Mouse (Mus musculus) embryonic facial prominence, embryonic 11.5 days (tissue): ENCODE measurements at regions not wholly inside any gene's neighbourhood (a gene's known extent, or its start where the extent isn't known, plus 50 kb on each side); places are given as distances from the start of the nearest gene placed in this dataset.
A peak's percentile ranks its signal among the peaks of the same experiment; 100 is the strongest.

Experiments
- ATAC-seq: fragments of 200-750 bp; cut with Nextera tagmentation; replicated peaks from 2 replicates; pipeline ENCODE4 v1.8.0; 2017; ENCODE audit warnings: low read depth; ENCODE audit not compliant: insufficient number of reproducible peaks, low FRiP score, low TSS enrichment
- DNase-seq: peaks from one replicate; pipeline ENCODE4 v3.0.0-alpha.2; 2015; ENCODE audit warnings: low spot score
- H3K27ac ChIP-seq: fragments of 300-500 bp; sonication (generic); replicated peaks from 2 replicates; pipeline ENCODE4 v1.5.1; 2014; ENCODE audit warnings: mild to moderate bottlenecking, low read depth, low read length, control low read depth
- H3K27me3 ChIP-seq: fragments of 300-500 bp; sonication (generic); 2 replicates; pipeline ENCODE4 v1.6.1; 2014; ENCODE audit warnings: mild to moderate bottlenecking, low read length, moderate library complexity, mixed read lengths; ENCODE audit not compliant: control insufficient read depth, insufficient read depth
- H3K36me3 ChIP-seq: fragments of 300-500 bp; sonication (generic); replicated peaks from 2 replicates; pipeline ENCODE4 v1.6.1; 2014; ENCODE audit warnings: low read depth, mild to moderate bottlenecking, low read length, moderate library complexity, mixed read lengths; ENCODE audit not compliant: control insufficient read depth, insufficient read depth
- H3K4me1 ChIP-seq: fragments of 300-500 bp; sonication (generic); 2 replicates; pipeline ENCODE4 v1.6.1; 2014; ENCODE audit warnings: low read length, mixed read lengths; ENCODE audit not compliant: control insufficient read depth, insufficient read depth
- H3K4me2 ChIP-seq: fragments of 300-500 bp; sonication (generic); 2 replicates; pipeline ENCODE4 v1.6.1; 2014; ENCODE audit warnings: low read depth, mild to moderate bottlenecking, control low read depth, low read length, moderate library complexity
- H3K4me3 ChIP-seq: fragments of 300-500 bp; sonication (generic); 2 replicates; pipeline ENCODE4 v1.5.1; 2014; ENCODE audit warnings: low read depth, low read length, control low read depth
- H3K9ac ChIP-seq: fragments of 300-500 bp; sonication (generic); replicated peaks from 2 replicates; pipeline ENCODE4 v1.6.1; 2014; ENCODE audit warnings: mild to moderate bottlenecking, control low read depth, low read length
- H3K9me3 ChIP-seq: fragments of 300-500 bp; sonication (generic); replicated peaks from 2 replicates; pipeline ENCODE4 v1.6.1; 2016; ENCODE audit warnings: mild to moderate bottlenecking, low read length, inconsistent platforms, mixed read lengths; ENCODE audit not compliant: control insufficient read depth
- WGBS: fragments of 180-500 bp; shearing (Covaris S2); extraction: QIAGEN DNeasy Blood & Tissue Kit; methylation state at CpG from one replicate; pipeline ENCODE4 v1.1.7; 2014; 5-methylcytosine and 5-hydroxymethylcytosine counted together

GRCm38 (mm10) chr6:94938949-94939348, 178.1 kb upstream of the Kbtbd8 start:
- Histone ChIP-seq H3K4me1 (no peaks in the 10 kb centered on the region), H3K9me3 (no peaks in the 10 kb centered on the region), H3K4me3 (no peak overlapping the region), H3K36me3 (no peaks in the 10 kb centered on the region), H3K27ac (no peak overlapping the region), H3K4me2 (no peak overlapping the region), H3K27me3 (no peaks in the 10 kb centered on the region), H3K9ac (no peak overlapping the region)
- DNase-seq, result no peak
- 88% methylated on average over 2 of the region's 2 CpGs for WGBS
- ATAC-seq, result no peak

DNA sequence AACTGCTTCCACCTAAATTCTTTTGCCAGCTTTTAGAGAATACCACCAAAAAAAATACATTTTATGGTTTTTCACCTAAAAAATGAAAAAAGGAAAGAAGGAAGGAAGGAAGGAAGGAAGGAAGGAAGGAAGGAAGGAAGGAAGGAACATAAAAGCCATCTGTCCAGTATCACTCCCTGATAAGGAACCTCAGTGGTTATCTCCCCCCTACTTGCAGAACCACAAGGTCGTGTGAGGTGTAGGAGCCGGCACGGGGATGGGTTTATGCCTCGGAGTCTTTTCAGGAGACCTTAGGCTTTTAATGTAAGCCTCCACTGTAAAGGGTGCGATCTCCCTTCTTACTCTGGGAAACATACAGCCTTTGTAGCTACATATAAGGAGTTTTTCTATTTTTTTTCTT, 180.8 kb upstream of the Kbtbd8 start:
- 83% methylated on average over 5 of the region's 5 CpGs for WGBS
- no peak overlapping the region for H3K4me2 ChIP-seq
- H3K36me3 ChIP-seq, result no peaks in the 10 kb centered on the region
- H3K27me3 ChIP-seq, result no peaks in the 10 kb centered on the region
- H3K9ac ChIP-seq, result no peak overlapping the region
- DNase-seq (no peak), ATAC-seq (no peak)
- H3K27ac ChIP-seq, result no peak overlapping the region
- no peaks in the 10 kb centered on the region for H3K4me1 ChIP-seq
- H3K9me3 ChIP-seq, result no peaks in the 10 kb centered on the region
- no peak overlapping the region for H3K4me3 ChIP-seq

DNA sequence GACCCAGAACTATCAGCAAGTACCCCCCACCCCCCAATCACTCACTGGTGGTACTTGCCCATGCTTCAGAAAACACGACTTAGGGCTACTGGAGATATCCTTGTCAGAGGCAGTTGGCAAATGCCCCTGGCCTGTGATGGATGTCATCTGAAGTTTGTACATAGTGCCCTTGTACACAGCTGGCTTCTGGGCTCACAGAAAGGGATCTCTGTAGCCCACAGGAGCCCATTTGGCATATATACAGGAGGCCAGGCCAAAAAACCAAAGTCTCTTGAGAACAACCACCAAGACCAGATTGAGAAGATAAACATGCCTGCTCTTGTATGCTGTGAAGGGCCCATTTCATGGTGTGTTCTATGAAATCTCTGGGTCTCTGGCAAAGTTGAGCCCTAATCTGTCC, 181.3 kb upstream of the Kbtbd8 start:
- no peak for DNase-seq
- Histone ChIP-seq H3K27me3 (no peaks in the 10 kb centered on the region), H3K4me3 (no peak overlapping the region), H3K27ac (no peak overlapping the region), H3K4me1 (no peaks in the 10 kb centered on the region), H3K36me3 (no peaks in the 10 kb centered on the region), H3K4me2 (no peak overlapping the region), H3K9ac (no peak overlapping the region), H3K9me3 (no peaks in the 10 kb centered on the region)
- WGBS, result 95% methylated on average over 1 of the region's 1 CpGs
- ATAC-seq, result no peak

- WGBS, result 90% methylated on average over 6 of the region's 6 CpGs
Measured at GRCm38 (mm10) chr6:94927811-94928210, 189.2 kb upstream of the Kbtbd8 start.

GRCm38 (mm10) chr6:94926652-94927211, 190.3 kb upstream of the Kbtbd8 start:
- Histone ChIP-seq H3K9ac (no peak overlapping the region), H3K27me3 (no peaks in the 10 kb centered on the region), H3K4me1 (no peaks in the 10 kb centered on the region), H3K9me3 (no peaks in the 10 kb centered on the region), H3K4me2 (no peak overlapping the region), H3K27ac (no peak overlapping the region), H3K4me3 (no peak overlapping the region), H3K36me3 (no peaks in the 10 kb centered on the region)
- WGBS, result 97% methylated on average over 8 of the region's 8 CpGs
- ATAC-seq (no peak), DNase-seq (no peak)

More at GRCm38 (mm10) chr6:94927811-94928210, 189.2 kb upstream of the Kbtbd8 start:
- no peak overlapping the region for H3K4me3 ChIP-seq
- no peaks in the 10 kb centered on the region for H3K9me3 ChIP-seq
- no peak overlapping the region for H3K9ac ChIP-seq
- DNase-seq (no peak), ATAC-seq (no peak)
- H3K27ac ChIP-seq, result no peak overlapping the region
- H3K36me3 ChIP-seq, result no peaks in the 10 kb centered on the region
- H3K4me1 ChIP-seq, result no peaks in the 10 kb centered on the region
- H3K4me2 ChIP-seq, result no peak overlapping the region
- H3K27me3 ChIP-seq, result no peaks in the 10 kb centered on the region

- Histone ChIP-seq H3K9ac (no peak overlapping the region), H3K9me3 (no peaks in the 10 kb centered on the region), H3K27ac (no peak overlapping the region), H3K4me2 (no peak overlapping the region), H3K4me1 (no peaks in the 10 kb centered on the region), H3K27me3 (no peaks in the 10 kb centered on the region), H3K36me3 (no peaks in the 10 kb centered on the region), H3K4me3 (no peak overlapping the region)
- DNase-seq, result no peak
- WGBS, result 73% methylated on average over 1 of the region's 1 CpGs
- ATAC-seq, result no peak
Measured at GRCm38 (mm10) chr6:94925408-94925807, 191.6 kb upstream of the Kbtbd8 start.

GRCm38 (mm10) chr6:94924338-94925039, 192.6 kb upstream of the Kbtbd8 start:
- Histone ChIP-seq H3K4me3 (no peak overlapping the region), H3K9me3 (no peaks in the 10 kb centered on the region), H3K4me1 (no peaks in the 10 kb centered on the region), H3K36me3 (no peaks in the 10 kb centered on the region), H3K27ac (no peak overlapping the region), H3K27me3 (no peaks in the 10 kb centered on the region), H3K4me2 (no peak overlapping the region), H3K9ac (no peak overlapping the region)
- 90% methylated on average over 11 of the region's 11 CpGs for WGBS
- ATAC-seq, result no peak
- DNase-seq, result no peak

GRCm38 (mm10) chr6:94921741-94922140, 195.3 kb upstream of the Kbtbd8 start:
- 0 out of 2 replicates have a peak, but pooled peaks have one; percentile 44 for ATAC-seq
- H3K36me3 ChIP-seq, result no peaks in the 10 kb centered on the region
- DNase-seq, result peak; percentile 23
- H3K27ac ChIP-seq, result no peak overlapping the region
- H3K9me3 ChIP-seq, result no peaks in the 10 kb centered on the region
- H3K4me2 ChIP-seq, result no peak overlapping the region
- no peaks in the 10 kb centered on the region for H3K27me3 ChIP-seq
- 60% methylated on average over 2 of the region's 2 CpGs for WGBS
- no peak overlapping the region for H3K4me3 ChIP-seq
- H3K9ac ChIP-seq, result no peak overlapping the region
- no peaks in the 10 kb centered on the region for H3K4me1 ChIP-seq
